Mouse (Mus musculus) retina, postnatal 7 days (tissue): Measurements from ENCODE around the gene Col11a2.

ENCODE experiments used
- DNase-seq: peaks from one replicate; pipeline ENCODE4 v3.0.0-alpha.2; 2012; ENCODE audit warnings: low read depth, low spot score

Col11a2 gene

GRCm38 (mm10) chr17:34104804-34105203, 65.6 kb downstream of the Col11a2 start:
- DNase-seq = no peak

GRCm38 (mm10) chr17:34106555-34106954, 67.3 kb downstream of the Col11a2 start:
- no peak for DNase-seq

GRCm38 (mm10) chr17:34107109-34107867, 68.1 kb downstream of the Col11a2 start:
- no peak for DNase-seq

- DNase-seq = no peak
Observed at GRCm38 (mm10) chr17:34108460-34108859, 69.2 kb downstream of the Col11a2 start.

GRCm38 (mm10) chr17:34109038-34109805, 70.0 kb downstream of the Col11a2 start:
- no peak for DNase-seq

- DNase-seq = no peak
Observed at GRCm38 (mm10) chr17:34109806-34110195, 70.6 kb downstream of the Col11a2 start.

- no peak for DNase-seq
Observed at GRCm38 (mm10) chr17:34110309-34110708, 71.1 kb downstream of the Col11a2 start.

- no peak for DNase-seq
Observed at GRCm38 (mm10) chr17:34114114-34114513, 74.9 kb downstream of the Col11a2 start.
